ENCODE assay signal across 1 mouse cellular context in the genomic region with DNA sequence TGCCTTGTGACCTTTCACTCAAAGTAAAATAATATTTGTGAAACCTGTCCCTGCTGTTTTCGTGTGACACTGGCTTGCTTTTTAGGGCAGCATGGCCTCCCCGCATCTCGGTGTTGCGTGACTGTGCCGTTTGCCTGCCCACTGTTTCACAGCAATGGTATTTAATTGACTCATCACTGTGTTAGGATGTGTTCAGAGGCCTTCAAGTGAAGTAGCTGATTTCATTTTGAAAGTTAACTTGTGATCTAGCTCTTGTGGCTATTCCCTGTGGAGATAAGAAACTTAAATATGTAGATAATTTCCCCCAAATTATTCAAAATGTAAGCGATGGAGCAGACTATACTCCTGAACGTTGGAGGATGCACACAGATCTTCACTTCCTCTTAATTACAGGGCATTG.
A peak's percentile ranks its signal among the peaks of the same experiment; 100 is the strongest.
TF ChIP-seq lines count a peak whose summit lies in the region.

No protein-coding gene starts in this region.

TF ChIP-seq in CH12.LX, 34 proteins besides CTCF, POLR2A, EP300 and RAD21 (continued from another document):
- peak; percentile 83 for TF ChIP-seq SIN3A (IDR thresholded peaks at IDR 0.05; ENCODE audit: low read length)
- TF ChIP-seq MAFK (IDR thresholded peaks at IDR 0.05; ENCODE audit: insufficient replicate concordance, low read length): peak; percentile 79
- TF ChIP-seq MEF2A (IDR thresholded peaks at IDR 0.05; ENCODE audit: borderline replicate concordance, low read depth, low read length): peak; percentile 90
- TF ChIP-seq PAX5 (IDR thresholded peaks at IDR 0.05; ENCODE audit: low read length): no peak
- TF ChIP-seq UBTF (IDR thresholded peaks at IDR 0.05; ENCODE audit: low read depth, low read length): no peak
- TF ChIP-seq NELFE (IDR thresholded peaks at IDR 0.05; ENCODE audit: low read depth, low read length): 0 out of 2 replicates have a peak, but pooled peaks have one; percentile 35
- peak; percentile 78 for TF ChIP-seq MXI1 (IDR thresholded peaks at IDR 0.05; ENCODE audit: low read depth, low read length)
- TF ChIP-seq JUN (IDR thresholded peaks at IDR 0.05; ENCODE audit: insufficient read depth, low read depth, low read length): peak; percentile 90
- peak; percentile 32 for TF ChIP-seq SMC3 (IDR thresholded peaks at IDR 0.05; ENCODE audit: low read depth, low read length)
- peak; percentile 88 for TF ChIP-seq TCF12 (IDR thresholded peaks at IDR 0.05; ENCODE audit: low read depth, low read length)
- TF ChIP-seq USF1 (IDR thresholded peaks at IDR 0.05; ENCODE audit: low read depth, low read length): no peak
- 0 out of 2 replicates have a peak, but pooled peaks have one; percentile 18 for TF ChIP-seq CHD1 (IDR thresholded peaks at IDR 0.05; ENCODE audit: low read depth, low read length)
- TF ChIP-seq ELF1 (IDR thresholded peaks at IDR 0.05; ENCODE audit: low read depth, low read length): 0 out of 2 replicates have a peak, but pooled peaks have one; percentile 33
- TF ChIP-seq JUND (conservative IDR thresholded peaks at IDR 0.05; ENCODE audit: low read depth, low read length): peak; percentile 92
TF ChIP-seq in CH12.LX: peak in this region for 23.
